Mouse (Mus musculus) forebrain, embryonic 16.5 days (tissue): ENCODE measurements at regions not wholly inside any gene's neighbourhood (a gene's known extent, or its start where the extent isn't known, plus 50 kb on each side); places are given as distances from the start of the nearest gene placed in this dataset.

Experiments used
- ATAC-seq: fragments of 200-750 bp; cut with Nextera tagmentation; 2 replicates; pipeline ENCODE4 v1.8.0; 2017; ENCODE audit warnings: mild to moderate bottlenecking, moderate library complexity
- H3K27ac ChIP-seq: fragments of 300-500 bp; sonication (generic); 2 replicates; pipeline ENCODE4 v1.5.1; 2014; ENCODE audit warnings: low read length, control low read depth
- H3K27me3 ChIP-seq: fragments of 300-500 bp; sonication (generic); replicated peaks from 2 replicates; pipeline ENCODE4 v1.6.1; 2014; ENCODE audit warnings: low read length; ENCODE audit not compliant: control insufficient read depth, insufficient read depth
- H3K36me3 ChIP-seq: fragments of 300-500 bp; sonication (generic); 2 replicates; pipeline ENCODE4 v1.6.1; 2014; ENCODE audit not compliant: control insufficient read depth, insufficient read depth
- H3K4me1 ChIP-seq: fragments of 300-500 bp; sonication (generic); replicated peaks from 2 replicates; pipeline ENCODE4 v1.6.1; 2014; ENCODE audit warnings: low read length; ENCODE audit not compliant: control insufficient read depth, insufficient read depth
- H3K4me2 ChIP-seq: fragments of 300-500 bp; sonication (generic); 2 replicates; pipeline ENCODE4 v1.6.1; 2014; ENCODE audit warnings: mild to moderate bottlenecking, low read length, control low read depth
- H3K4me3 ChIP-seq: fragments of 300-500 bp; sonication (generic); replicated peaks from 2 replicates; pipeline ENCODE4 v1.5.1; 2014; ENCODE audit warnings: mild to moderate bottlenecking, low read length, control low read depth
- H3K9ac ChIP-seq: fragments of 300-500 bp; sonication (generic); replicated peaks from 2 replicates; pipeline ENCODE4 v1.6.1; 2014; ENCODE audit warnings: low read depth, low read length, control low read depth
- H3K9me3 ChIP-seq: fragments of 300-500 bp; sonication (generic); 2 replicates; pipeline ENCODE4 v1.6.1; 2016; ENCODE audit warnings: low read length; ENCODE audit not compliant: control insufficient read depth
- WGBS: fragments of 180-500 bp; shearing (Covaris S2); extraction: QIAGEN DNeasy Blood & Tissue Kit; methylation state at CpG from one replicate; pipeline ENCODE4 v1.1.7; 2014; 5-methylcytosine and 5-hydroxymethylcytosine counted together

GRCm38 (mm10) chr9:111916684-111917535, 226.8 kb upstream of the Stac start:
- H3K4me2 ChIP-seq: peak overlapping the region; percentile 30
- peaks cover 3% of the 10 kb centered on the region; the same call in 1 of the 2 replicates for H3K4me1 ChIP-seq
- no peak overlapping the region for H3K27ac ChIP-seq
- ATAC-seq: peak; percentile 73
- no peaks in the 10 kb centered on the region for H3K9me3 ChIP-seq
- H3K36me3 ChIP-seq: no peaks in the 10 kb centered on the region
- H3K9ac ChIP-seq: no peak overlapping the region
- no peak overlapping the region for H3K4me3 ChIP-seq
- 27% methylated on average over 17 of the region's 17 CpGs for WGBS
- H3K27me3 ChIP-seq: no peaks in the 10 kb centered on the region

- 47% methylated on average over 4 of the region's 4 CpGs for WGBS
- Histone ChIP-seq H3K4me3 (no peak overlapping the region), H3K9ac (no peak overlapping the region), H3K27me3 (no peaks in the 10 kb centered on the region), H3K36me3 (no peaks in the 10 kb centered on the region), H3K27ac (no peak overlapping the region), H3K9me3 (no peaks in the 10 kb centered on the region), H3K4me2 (no peak overlapping the region), H3K4me1 (0 out of 2 replicates have a peak, but pooled peaks cover 2% of the 10 kb centered on the region)
- no peak for ATAC-seq
Observed at GRCm38 (mm10) chr9:111908806-111909205, 218.7 kb upstream of the Stac start.

GRCm38 (mm10) chr9:111900196-111900595, 210.0 kb upstream of the Stac start:
- Histone ChIP-seq H3K27me3 (no peaks in the 10 kb centered on the region), H3K36me3 (no peaks in the 10 kb centered on the region), H3K4me1 (no peaks in the 10 kb centered on the region), H3K4me2 (no peak overlapping the region), H3K4me3 (no peak overlapping the region), H3K27ac (no peak overlapping the region), H3K9ac (no peak overlapping the region), H3K9me3 (no peaks in the 10 kb centered on the region)
- ATAC-seq: no peak

DNA sequence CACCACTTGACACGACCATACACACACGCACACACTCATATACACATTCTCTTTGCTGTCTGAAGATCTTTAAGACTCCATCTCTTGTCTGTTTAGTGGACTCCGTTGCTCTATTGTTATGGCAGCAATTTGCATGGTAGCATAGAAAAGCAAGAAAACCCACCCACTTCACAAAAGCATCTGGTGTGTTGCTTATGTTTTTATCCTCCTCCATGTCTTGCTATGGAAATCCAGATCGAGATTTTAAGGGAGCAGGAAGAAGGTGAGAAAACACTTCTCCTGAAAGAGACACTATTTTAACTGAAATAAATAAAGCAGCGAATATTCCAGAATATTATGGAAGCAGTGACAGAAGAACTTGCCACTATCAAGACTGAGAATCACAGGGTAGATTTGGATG, 207.5 kb upstream of the Stac start:
- Histone ChIP-seq H3K36me3 (no peaks in the 10 kb centered on the region), H3K4me2 (no peak overlapping the region), H3K4me1 (no peaks in the 10 kb centered on the region), H3K4me3 (no peak overlapping the region), H3K9ac (no peak overlapping the region), H3K27me3 (no peaks in the 10 kb centered on the region), H3K9me3 (no peaks in the 10 kb centered on the region), H3K27ac (peak overlapping the region; percentile 36; the same call in 1 of the 2 replicates)
- WGBS: 71% methylated on average over 5 of the region's 5 CpGs
- ATAC-seq: no peak

DNA sequence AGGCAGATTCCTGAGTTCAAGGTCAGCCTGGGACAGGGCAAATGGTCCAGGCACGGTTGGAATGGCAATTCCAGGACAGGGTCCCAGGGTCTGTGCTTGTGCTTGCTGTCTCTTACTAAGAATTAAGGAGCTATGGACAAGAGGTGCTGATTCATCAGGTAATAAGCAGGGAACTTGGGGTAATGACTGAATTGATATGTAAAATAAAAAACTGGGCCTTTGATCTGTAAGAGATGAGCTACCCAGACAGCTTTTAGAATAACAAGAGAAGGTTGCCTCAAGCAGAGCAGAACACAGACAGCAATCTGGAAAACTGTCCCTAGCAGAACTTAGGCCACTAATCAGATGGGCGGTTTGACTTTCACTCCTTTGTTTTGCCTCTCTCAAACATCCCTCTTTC, 189.6 kb upstream of the Stac start:
- Histone ChIP-seq H3K9me3 (no peaks in the 10 kb centered on the region), H3K27ac (no peak overlapping the region), H3K36me3 (no peaks in the 10 kb centered on the region), H3K27me3 (no peaks in the 10 kb centered on the region), H3K9ac (no peak overlapping the region), H3K4me2 (no peak overlapping the region), H3K4me1 (no peaks in the 10 kb centered on the region), H3K4me3 (no peak overlapping the region)
- WGBS: 67% methylated on average over 2 of the region's 2 CpGs
- ATAC-seq: no peak

GRCm38 (mm10) chr9:111876846-111877245, 186.7 kb upstream of the Stac start:
- no peaks in the 10 kb centered on the region for H3K4me1 ChIP-seq
- no peaks in the 10 kb centered on the region for H3K9me3 ChIP-seq
- no peak overlapping the region for H3K9ac ChIP-seq
- no peak for ATAC-seq
- H3K27ac ChIP-seq: no peak overlapping the region
- no peak overlapping the region for H3K4me3 ChIP-seq
- H3K27me3 ChIP-seq: no peaks in the 10 kb centered on the region
- WGBS: 81% methylated on average over 5 of the region's 5 CpGs
- no peak overlapping the region for H3K4me2 ChIP-seq
- H3K36me3 ChIP-seq: no peaks in the 10 kb centered on the region

DNA sequence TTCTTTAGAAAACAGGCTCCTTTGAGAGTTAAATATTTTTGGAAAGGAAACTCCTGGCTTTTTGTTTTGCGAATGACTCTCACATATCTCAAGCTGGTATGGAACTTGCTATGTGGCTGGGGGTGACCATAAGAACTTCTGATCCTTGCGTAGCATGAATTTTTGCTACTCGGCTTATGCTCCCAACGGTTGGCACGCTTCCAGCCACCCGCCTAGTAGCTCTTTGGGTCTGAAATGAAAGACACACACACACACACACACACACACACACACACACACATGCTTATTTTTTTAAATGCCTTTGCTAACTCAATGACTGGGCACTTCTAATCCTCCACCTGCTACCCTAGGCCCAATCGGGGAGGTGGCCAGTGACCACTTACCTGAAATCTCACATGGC, 180.3 kb upstream of the Stac start:
- Histone ChIP-seq H3K4me1 (peaks cover 15% of the 10 kb centered on the region), H3K4me2 (no peak overlapping the region), H3K9me3 (no peaks in the 10 kb centered on the region), H3K36me3 (no peaks in the 10 kb centered on the region), H3K27me3 (no peaks in the 10 kb centered on the region), H3K4me3 (no peak overlapping the region), H3K9ac (no peak overlapping the region), H3K27ac (peak overlapping the region; percentile 63)
- 63% methylated on average over 7 of the region's 7 CpGs for WGBS
- no peak for ATAC-seq

DNA sequence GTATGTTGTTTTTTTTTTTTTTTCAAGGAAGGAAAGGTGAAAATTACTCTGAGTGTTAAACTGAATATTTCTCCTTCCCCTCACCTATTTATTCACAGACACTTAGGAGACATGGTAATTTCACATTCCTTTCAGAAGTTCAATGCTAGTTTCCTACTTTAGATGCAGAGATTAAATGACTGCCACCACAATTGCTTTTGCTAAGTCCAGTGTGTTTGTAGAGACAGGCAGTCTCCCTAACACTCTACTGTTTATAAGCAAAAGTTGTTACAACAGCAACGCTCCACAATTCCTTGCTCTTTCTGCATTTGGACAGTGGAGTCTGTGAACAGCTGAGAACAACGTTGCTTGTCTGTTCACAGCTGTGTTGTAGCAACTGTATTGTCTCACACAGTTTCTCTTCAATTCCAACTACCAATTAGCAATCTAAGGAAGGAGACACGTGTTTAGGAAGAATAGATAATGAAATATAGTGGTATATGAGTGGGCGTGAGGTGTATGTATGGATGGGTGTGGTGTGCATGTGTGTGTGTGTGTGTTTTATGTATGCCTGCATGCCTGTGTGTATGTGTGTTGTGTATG, 179.7 kb upstream of the Stac start:
- ATAC-seq: peak; percentile 55
- WGBS: 31% methylated on average over 4 of the region's 4 CpGs
- no peak overlapping the region for H3K9ac ChIP-seq

DNA sequence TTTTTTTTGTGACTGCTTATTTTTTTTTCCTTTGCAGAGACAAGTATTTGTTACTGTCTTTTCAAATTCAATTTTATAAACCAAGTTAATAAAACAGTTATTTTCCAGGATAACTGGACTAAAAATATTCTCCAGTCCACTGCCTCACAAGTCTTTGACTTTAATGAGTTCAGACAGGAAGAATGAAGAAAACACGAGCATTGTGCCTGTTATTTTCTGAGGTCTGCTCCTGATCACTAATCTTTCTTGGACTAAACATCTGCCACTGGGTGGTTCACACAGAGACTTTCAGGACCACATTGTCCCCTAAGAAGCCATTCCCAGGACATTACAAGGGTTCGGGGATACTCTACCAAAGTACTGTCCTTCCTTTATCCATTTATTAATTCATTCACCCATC, 167.9 kb upstream of the Stac start:
- 67% methylated on average over 2 of the region's 2 CpGs for WGBS
- Histone ChIP-seq H3K27me3 (no peaks in the 10 kb centered on the region), H3K27ac (no peak overlapping the region), H3K4me1 (peaks cover 5% of the 10 kb centered on the region), H3K4me3 (no peak overlapping the region), H3K9me3 (no peaks in the 10 kb centered on the region), H3K9ac (no peak overlapping the region), H3K36me3 (no peaks in the 10 kb centered on the region), H3K4me2 (no peak overlapping the region)
- no peak for ATAC-seq

More for the DNA sequence above, 179.7 kb upstream of the Stac start:
- Histone ChIP-seq H3K36me3 (no peaks in the 10 kb centered on the region), H3K4me1 (peaks cover 15% of the 10 kb centered on the region), H3K27ac (peak overlapping the region; percentile 63), H3K9me3 (no peaks in the 10 kb centered on the region), H3K27me3 (no peaks in the 10 kb centered on the region), H3K4me2 (no peak overlapping the region), H3K4me3 (no peak overlapping the region)
